Mouse (Mus musculus) ZHBTc4 (cell line): ENCODE data around the gene Ifna11.
A peak's percentile ranks its signal among the peaks of the same experiment; 100 is the strongest.
"Not testable (repeated sequence)": the region's sequence is repeated elsewhere in the genome, so short reads cannot be mapped to it uniquely, and the experiment has no call there.

Experiments
- DNase-seq: peaks from one replicate; pipeline ENCODE4 v3.0.0-alpha.2; 2011; ENCODE audit warnings: low read depth, low spot score

The Ifna11 gene

DNA sequence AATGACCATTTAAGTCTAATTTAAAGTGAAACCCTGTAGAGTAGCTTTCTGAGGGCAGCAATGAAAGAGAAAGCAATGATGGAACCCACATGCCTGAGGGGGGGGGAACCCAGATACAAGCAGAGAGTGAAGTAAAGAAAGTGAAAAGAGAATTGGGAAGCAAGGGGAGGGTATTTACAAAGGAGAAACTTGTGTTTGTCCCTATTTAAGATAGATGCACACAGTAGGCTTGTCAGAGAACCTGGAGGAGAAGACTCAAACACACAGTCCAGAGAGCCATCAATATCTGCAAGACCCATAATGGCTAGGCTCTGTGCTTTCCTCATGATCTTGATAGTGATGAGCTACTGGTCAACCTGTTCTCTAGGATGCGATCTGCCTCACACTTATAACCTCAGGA lies at the start of gene Ifna11:
Gene Ifna11 (plus strand): TSS at position 301 of the 400 bp plus-strand sequence.
- no peak for DNase-seq

DNA sequence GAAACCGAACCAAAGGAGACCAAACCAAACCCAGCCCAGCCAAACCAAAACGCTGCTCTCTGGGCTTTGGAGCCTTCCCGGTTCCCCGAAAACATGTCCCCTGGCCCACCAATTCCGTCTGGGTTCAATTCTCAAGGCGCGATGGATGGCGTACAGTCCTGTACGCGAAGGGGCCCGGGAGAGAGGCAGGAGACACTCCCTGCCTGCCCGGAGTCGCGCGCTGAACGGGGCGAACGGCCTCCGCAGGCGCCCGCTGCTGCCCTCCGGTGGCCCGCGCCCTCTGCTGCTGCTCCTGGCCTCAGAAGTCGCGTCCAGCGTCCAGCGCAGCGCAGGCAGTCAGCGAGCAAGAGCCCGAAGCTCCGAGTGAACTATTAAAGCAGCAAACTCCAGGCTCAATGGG lies 46.2 kb upstream of the Ifna11 start, which contains the start of gene Gm13290:
Gene Gm13290 (plus strand): TSS at position 301 of the 400 bp plus-strand sequence.
- DNase-seq = not testable (repeated sequence)

DNA sequence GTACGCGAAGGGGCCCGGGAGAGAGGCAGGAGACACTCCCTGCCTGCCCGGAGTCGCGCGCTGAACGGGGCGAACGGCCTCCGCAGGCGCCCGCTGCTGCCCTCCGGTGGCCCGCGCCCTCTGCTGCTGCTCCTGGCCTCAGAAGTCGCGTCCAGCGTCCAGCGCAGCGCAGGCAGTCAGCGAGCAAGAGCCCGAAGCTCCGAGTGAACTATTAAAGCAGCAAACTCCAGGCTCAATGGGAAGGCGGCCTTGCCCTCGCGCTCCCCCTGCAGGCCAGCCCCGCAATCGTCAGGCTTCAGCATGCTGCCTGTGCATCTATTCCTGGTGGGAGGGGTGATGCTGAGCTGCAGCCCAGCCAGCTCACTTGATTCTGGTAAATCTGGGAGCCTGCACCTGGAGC lies 43.1 kb upstream of the Ifna11 start, which contains the start of gene Gm13289:
Gene Gm13289 (plus strand): TSS at position 301 of the 400 bp plus-strand sequence.
- DNase-seq = not testable (repeated sequence)

DNA sequence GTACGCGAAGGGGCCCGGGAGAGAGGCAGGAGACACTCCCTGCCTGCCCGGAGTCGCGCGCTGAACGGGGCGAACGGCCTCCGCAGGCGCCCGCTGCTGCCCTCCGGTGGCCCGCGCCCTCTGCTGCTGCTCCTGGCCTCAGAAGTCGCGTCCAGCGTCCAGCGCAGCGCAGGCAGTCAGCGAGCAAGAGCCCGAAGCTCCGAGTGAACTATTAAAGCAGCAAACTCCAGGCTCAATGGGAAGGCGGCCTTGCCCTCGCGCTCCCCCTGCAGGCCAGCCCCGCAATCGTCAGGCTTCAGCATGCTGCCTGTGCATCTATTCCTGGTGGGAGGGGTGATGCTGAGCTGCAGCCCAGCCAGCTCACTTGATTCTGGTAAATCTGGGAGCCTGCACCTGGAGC lies 40.2 kb upstream of the Ifna11 start, which contains the start of gene Gm13272:
Gene Gm13272 (plus strand): TSS at position 301 of the 400 bp plus-strand sequence.
- not testable (repeated sequence) for DNase-seq

DNA sequence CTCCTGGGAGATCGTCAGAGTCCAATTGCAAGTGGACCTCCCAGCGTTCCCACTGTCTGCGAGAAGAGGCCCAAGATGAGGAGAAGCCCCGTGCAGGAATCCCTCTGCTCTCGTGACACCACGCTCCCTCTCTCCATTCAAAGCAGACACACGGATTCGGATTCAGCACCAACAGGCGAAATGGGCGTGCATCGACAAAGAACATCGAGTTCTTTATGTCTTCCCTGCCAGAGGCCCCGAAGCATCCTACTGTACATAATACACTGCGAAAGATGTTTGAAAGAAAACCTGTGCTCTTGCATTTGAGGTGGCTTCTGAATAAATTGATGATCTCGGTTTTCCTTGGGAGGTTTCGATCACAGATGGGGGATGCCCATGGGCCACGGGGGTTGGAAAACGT lies 39.4 kb upstream of the Ifna11 start:
- not testable (repeated sequence) for DNase-seq

DNA sequence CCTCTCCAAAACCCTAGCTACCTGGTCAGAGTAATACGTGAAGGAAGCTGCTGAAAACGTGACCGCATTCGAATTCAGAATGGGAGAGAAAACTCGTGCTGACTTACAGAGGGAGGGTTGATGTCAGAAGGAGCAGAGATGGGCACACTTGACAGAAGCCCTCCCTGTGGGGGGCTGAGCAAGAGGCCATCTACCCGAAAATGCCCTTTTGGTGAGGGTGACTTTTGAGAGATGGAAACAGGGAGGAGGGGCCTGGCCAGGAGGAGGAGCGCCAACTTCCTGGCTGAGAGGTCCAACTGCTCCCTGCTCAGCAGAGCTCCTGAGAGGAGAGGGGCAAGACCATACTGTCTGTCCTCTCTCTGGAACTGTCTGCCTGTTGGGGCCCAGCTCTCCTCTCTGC lies 37.9 kb upstream of the Ifna11 start, which contains the start of gene Ifnz:
Gene Ifnz (plus strand): TSS at position 301 of the 400 bp plus-strand sequence.
- DNase-seq = not testable (repeated sequence)

GRCm38 (mm10) chr4:88782335-88782734 lies 37.4 kb upstream of the Ifna11 start:
- not testable (repeated sequence) for DNase-seq

DNA sequence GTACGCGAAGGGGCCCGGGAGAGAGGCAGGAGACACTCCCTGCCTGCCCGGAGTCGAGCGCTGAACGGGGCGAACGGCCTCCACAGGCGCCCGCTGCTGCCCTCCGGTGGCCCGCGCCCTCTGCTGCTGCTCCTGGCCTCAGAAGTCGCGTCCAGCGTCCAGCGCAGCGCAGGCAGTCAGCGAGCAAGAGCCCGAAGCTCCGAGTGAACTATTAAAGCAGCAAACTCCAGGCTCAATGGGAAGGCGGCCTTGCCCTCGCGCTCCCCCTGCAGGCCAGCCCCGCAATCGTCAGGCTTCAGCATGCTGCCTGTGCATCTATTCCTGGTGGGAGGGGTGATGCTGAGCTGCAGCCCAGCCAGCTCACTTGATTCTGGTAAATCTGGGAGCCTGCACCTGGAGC lies 34.4 kb upstream of the Ifna11 start, which contains the start of gene Gm13276:
Gene Gm13276 (plus strand): TSS at position 301 of the 400 bp plus-strand sequence.
- DNase-seq = not testable (repeated sequence)

DNA sequence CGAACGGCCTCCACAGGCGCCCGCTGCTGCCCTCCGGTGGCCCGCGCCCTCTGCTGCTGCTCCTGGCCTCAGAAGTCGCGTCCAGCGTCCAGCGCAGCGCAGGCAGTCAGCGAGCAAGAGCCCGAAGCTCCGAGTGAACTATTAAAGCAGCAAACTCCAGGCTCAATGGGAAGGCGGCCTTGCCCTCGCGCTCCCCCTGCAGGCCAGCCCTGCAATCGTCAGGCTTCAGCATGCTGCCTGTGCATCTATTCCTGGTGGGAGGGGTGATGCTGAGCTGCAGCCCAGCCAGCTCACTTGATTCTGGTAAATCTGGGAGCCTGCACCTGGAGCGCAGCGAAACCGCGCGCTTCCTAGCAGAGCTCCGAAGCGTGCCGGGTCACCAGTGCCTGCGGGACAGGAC lies 31.4 kb upstream of the Ifna11 start, which contains the start of gene Gm13277:
Gene Gm13277 (plus strand): TSS at position 231 of the 400 bp plus-strand sequence.
- DNase-seq = not testable (repeated sequence)

GRCm38 (mm10) chr4:88791250-88791649 lies 28.5 kb upstream of the Ifna11 start, which contains the start of gene Gm13278:
Gm13278 (plus strand) TSS chr4:88791550.
- not testable (repeated sequence) for DNase-seq

DNA sequence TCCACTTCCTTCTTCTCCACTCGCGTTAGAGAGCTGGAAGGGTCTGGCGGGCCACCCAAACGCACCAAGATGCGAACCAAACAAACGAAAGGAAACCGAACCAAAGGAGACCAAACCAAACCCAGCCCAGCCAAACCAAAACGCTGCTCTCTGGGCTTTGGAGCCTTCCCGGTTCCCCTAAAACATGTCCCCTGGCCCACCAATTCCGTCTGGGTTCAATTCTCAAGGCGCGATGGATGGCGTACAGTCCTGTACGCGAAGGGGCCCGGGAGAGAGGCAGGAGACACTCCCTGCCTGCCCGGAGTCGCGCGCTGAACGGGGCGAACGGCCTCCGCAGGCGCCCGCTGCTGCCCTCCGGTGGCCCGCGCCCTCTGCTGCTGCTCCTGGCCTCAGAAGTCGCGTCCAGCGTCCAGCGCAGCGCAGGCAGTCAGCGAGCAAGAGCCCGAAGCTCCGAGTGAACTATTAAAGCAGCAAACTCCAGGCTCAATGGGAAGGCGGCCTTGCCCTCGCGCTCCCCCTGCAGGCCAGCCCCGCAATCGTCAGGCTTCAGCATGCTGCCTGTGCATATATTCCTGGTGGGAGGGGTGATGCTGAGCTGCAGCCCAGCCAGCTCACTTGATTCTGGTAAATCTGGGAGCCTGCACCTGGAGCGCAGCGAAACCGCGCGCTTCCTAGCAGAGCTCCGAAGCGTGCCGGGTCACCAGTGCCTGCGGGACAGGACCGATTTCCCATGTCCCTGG lies 25.7 kb upstream of the Ifna11 start, which contains the start of gene Gm13275:
Gene Gm13275 (plus strand): TSS at position 552 of the 740 bp plus-strand sequence.
- not testable (repeated sequence) for DNase-seq

DNA sequence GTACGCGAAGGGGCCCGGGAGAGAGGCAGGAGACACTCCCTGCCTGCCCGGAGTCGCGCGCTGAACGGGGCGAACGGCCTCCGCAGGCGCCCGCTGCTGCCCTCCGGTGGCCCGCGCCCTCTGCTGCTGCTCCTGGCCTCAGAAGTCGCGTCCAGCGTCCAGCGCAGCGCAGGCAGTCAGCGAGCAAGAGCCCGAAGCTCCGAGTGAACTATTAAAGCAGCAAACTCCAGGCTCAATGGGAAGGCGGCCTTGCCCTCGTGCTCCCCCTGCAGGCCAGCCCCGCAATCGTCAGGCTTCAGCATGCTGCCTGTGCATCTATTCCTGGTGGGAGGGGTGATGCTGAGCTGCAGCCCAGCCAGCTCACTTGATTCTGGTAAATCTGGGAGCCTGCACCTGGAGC lies 22.7 kb upstream of the Ifna11 start, which contains the start of gene Gm13279:
Gene Gm13279 (plus strand): TSS at position 301 of the 400 bp plus-strand sequence.
- DNase-seq = not testable (repeated sequence)

DNA sequence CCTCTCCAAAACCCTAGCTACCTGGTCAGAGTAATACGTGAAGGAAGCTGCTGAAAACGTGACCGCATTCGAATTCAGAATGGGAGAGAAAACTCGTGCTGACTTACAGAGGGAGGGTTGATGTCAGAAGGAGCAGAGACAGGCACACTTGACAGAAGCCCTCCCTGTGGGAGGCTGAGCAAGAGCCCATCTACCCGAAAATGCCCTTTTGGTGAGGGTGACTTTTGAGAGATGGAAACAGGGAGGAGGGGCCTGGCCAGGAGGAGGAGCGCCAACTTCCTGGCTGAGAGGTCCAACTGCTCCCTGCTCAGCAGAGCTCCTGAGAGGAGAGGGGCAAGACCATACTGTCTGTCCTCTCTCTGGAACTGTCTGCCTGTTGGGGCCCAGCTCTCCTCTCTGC lies 20.4 kb upstream of the Ifna11 start, which contains the start of gene Gm13285:
Gene Gm13285 (plus strand): TSS at position 301 of the 400 bp plus-strand sequence.
- DNase-seq = not testable (repeated sequence)

DNA sequence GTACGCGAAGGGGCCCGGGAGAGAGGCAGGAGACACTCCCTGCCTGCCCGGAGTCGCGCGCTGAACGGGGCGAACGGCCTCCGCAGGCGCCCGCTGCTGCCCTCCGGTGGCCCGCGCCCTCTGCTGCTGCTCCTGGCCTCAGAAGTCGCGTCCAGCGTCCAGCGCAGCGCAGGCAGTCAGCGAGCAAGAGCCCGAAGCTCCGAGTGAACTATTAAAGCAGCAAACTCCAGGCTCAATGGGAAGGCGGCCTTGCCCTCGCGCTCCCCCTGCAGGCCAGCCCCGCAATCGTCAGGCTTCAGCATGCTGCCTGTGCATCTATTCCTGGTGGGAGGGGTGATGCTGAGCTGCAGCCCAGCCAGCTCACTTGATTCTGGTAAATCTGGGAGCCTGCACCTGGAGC lies 16.8 kb upstream of the Ifna11 start, which contains the start of gene Gm13287:
Gene Gm13287 (plus strand): TSS at position 301 of the 400 bp plus-strand sequence.
- DNase-seq = not testable (repeated sequence)

DNA sequence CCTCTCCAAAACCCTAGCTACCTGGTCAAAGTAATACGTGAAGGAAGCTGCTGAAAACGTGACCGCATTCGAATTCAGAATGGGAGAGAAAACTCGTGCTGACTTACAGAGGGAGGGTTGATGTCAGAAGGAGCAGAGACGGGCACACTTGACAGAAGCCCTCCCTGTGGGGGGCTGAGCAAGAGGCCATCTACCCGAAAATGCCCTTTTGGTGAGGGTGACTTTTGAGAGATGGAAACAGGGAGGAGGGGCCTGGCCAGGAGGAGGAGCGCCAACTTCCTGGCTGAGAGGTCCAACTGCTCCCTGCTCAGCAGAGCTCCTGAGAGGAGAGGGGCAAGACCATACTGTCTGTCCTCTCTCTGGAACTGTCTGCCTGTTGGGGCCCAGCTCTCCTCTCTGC lies 14.5 kb upstream of the Ifna11 start, which contains the start of gene Gm13288:
Gene Gm13288 (plus strand): TSS at position 301 of the 400 bp plus-strand sequence.
- DNase-seq = not testable (repeated sequence)

GRCm38 (mm10) chr4:88805761-88806160 lies 14.0 kb upstream of the Ifna11 start:
- not testable (repeated sequence) for DNase-seq

DNA sequence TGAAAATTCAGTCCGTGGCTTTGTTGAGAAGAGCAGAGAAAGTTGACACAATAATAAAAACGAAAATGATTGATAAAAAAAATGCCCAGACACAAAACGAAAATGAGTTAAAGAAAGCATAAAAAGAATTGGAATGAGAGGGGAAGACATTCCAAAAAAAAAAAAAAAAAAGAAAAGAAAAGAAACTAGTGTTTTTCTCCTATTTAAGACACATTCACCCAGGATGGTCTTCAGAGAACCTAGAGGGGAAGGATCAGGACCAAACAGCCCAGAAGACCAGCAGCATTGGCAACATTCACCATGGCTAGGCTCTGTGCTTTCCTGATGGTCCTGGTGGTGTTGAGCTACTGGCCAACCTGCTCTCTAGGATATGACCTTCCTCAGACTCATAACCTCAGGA lies 3.8 kb upstream of the Ifna11 start, which contains the start of gene Ifna7:
Gene Ifna7 (plus strand): TSS at position 301 of the 400 bp plus-strand sequence.
- DNase-seq = no peak

DNA sequence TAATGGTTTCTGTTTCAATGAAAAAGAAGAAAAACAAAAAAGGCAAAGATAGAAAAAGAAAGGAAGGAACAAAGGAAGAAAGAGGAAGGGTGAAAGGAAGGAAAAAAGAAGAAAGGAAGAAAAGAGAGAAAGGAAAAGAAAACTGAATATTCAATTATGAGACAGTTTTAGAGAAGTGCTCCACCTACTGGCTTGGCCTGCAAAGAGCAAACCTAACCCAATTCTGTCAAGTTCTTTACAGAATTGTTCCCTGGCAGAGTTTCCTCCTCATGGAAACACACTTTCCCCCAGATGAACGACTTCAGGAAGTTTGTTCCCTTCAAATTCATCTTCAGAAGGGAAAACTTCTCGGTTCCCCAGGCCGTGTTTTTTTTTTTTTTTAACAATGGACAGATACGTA lies 3.2 kb downstream of the Ifna11 start:
- no peak for DNase-seq

GRCm38 (mm10) chr4:88827116-88827515 lies 7.4 kb downstream of the Ifna11 start, which contains the start of gene Ifna6:
Ifna6 (plus strand) TSS chr4:88827416.
- not testable (repeated sequence) for DNase-seq

DNA sequence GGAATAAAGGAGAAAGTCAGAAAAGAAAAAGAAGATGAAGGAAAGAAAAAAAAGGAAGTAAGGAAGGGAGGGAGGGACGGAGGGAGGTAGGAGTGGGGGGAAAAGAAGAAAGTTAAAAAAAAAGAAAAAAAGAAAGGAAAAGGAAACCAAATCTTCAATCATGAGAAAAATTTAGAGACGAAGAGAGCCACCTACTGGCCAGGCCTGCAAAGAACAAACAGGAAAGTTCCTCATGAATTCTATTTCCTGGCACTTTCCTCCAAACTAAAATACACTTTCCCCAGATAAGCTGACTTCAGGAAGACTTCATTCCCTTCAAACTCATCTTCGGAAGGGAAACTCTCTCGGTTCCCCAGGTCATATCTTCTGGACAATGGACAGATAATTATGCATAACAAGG lies 10.8 kb downstream of the Ifna11 start:
- DNase-seq = peak; percentile 18

DNA sequence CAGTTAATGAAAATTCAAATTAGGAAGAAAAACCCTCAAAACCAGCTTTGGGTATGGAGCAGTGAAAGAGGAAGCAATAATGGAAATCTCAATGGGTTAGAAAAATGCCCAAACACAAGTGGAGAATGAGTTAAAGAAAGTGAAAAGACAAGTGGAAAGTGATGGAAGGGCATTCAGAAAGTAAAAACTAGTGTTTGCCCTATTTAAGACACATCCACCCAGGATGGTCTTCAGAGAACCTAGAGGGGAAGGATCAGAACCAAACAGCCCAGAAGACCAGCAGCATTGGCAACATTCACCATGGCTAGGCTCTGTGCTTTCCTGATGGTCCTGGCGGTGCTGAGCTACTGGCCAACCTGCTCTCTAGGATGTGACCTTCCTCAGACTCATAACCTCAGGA lies 15.5 kb downstream of the Ifna11 start, which contains the start of gene Ifna5:
Gene Ifna5 (plus strand): TSS at position 301 of the 400 bp plus-strand sequence.
- DNase-seq = not testable (repeated sequence)

DNA sequence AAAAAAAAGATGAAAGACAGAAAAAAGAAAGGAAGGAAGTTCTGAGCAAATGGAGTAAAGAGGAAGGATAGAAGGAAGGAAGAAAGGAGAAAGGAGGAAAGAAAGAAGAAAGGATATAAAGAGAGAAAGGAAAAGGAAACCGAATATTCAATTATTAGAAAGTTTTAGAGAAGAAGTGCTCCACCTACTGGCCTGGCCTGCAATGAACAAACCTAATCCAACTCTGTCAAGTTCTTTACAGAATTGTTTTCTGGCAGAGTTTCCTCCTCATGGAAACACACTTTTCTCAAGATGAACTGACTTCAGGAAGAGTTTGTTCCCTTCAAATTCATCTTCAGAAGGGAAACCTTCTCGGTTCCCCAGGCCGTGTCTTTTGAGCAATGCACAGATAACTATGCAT lies 19.1 kb downstream of the Ifna11 start:
- peak; percentile 10 for DNase-seq
